Mouse (Mus musculus): Measurements from ENCODE around the gene Rap1a. TPM values are rescaled to one million over a fixed set of nuclear protein-coding genes. Genes with fewer than 3 reads are reported as not detected.

Rap1a gene
- total RNA-seq, 2 experiments from 2014 or later = 110 to 115 TPM

DNA sequence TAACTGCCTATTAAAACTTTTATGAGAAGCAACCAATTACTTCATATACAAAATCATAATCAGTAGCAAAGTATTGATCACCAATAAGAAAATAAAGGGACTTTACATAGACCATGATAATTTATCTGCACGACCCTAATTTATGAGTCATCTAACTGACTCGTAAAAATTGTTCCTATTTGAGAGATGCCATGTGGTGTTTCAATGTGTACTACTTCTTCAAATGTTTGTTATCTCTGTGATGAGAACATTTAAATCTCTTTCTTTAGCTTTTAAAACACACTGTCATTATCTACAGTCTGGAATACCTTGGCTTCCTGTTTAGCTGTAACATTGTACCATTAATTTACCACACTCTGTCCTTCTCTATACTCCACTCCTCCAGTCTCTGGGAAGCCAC is 31.8 kb downstream of the Rap1a start:
- no peak for DNase-seq
- intact Hi-C loops (cut with DNase I) = no loop called here

- DNase-seq = no peak
- intact Hi-C loops (cut with DNase I) = no loop called here
Observed at GRCm38 (mm10) chr3:105768529-105768928, 32.6 kb downstream of the Rap1a start.

DNA sequence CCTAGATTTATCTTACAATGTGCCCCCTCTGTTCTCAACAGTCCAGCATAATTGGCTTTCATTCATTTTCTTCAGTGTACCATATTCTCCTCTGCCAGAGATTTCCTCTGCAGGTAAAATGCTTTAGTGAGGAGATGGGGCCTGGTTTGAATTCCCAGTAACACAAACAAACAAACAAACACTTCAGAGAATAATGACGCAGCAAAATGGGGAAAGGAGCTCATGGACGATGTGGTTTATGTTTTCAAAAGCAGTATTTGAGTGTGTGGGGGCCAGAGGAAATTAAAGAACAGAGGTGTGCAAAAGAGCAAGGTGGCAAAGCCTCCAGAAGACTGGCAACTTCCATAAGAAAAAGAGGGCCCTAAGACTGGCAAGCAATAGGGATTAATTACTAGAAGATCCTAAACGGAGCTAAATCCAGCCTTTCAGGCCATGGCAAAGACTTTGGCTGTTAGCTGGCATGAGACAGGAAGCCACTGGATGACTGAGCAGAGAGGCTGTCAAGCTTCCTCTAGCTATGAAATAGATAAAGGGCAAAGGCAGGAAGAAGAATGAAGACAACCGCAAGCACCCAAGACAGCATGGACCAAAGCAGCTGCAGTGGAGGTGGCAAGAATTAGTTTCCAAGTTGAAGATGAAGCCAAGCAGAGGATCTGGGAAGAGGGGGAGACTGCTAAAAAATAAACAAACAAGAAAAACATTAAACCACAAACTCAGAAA is 37.8 kb downstream of the Rap1a start:
- DNase-seq = no peak
- intact Hi-C loops (cut with DNase I) = loop anchor here (5.0 kb wide), 1 partner anchor 34 kb away; no protein-coding TSS in a partner anchor

- intact Hi-C loops (cut with DNase I) = loop anchor here (5.0 kb wide), 1 partner anchor 37 kb away; no protein-coding TSS in a partner anchor
- DNase-seq = no peak
Observed at GRCm38 (mm10) chr3:105760063-105760462, 41.1 kb downstream of the Rap1a start.

DNA sequence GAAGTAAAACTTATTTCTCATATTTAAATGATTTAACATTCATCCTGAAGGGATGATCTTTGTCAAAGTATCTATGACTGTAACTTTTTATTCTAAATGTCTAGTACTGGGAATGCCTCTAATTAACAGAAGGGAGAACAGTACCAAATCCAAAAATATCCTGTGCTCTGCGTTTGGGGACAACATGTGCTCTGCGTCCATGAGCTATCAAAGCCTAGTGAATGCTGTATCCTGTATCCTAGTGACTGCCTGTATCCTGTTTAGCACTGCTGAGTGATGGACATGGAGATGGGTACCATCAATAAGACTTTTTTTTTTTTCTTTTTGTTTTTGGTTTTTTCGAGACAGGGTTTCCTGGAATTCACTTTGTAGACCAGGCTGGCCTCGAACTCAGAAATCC is 42.5 kb downstream of the Rap1a start:
- intact Hi-C loops (cut with DNase I) = no loop called here

DNA sequence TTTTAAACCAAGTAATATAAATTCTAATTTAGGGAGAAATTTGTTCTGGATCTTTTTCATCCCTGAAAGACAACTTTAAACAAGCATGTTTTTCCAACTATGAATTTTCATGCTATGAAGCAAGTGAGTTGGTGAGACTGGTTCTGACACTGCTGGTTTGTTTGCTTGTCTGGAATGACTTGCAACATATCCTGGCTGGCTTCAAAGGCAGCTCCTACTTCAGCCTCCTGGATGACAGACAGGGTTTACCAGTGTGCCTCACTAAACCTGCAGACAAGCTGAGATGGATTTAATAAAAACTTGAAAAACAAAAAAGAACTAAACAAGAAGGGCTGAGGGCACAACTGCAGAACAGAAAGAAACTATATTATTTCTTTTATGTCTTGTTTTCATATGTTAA is 43.0 kb downstream of the Rap1a start:
- no peak for DNase-seq
- intact Hi-C loops (cut with DNase I) = no loop called here

More for the DNA sequence above, 42.5 kb downstream of the Rap1a start:
- no peak for DNase-seq

- DNase-seq = no peak
- intact Hi-C loops (cut with DNase I) = no loop called here
Observed at GRCm38 (mm10) chr3:105757323-105758083, 43.6 kb downstream of the Rap1a start.

GRCm38 (mm10) chr3:105756505-105756904 is 44.6 kb downstream of the Rap1a start:
- DNase-seq = no peak
- intact Hi-C loops (cut with DNase I) = no loop called here

GRCm38 (mm10) chr3:105755123-105755522 is 46.0 kb downstream of the Rap1a start:
- intact Hi-C loops (cut with DNase I) = no loop called here
- no peak for DNase-seq

- intact Hi-C loops (cut with DNase I) = no loop called here
- no peak for DNase-seq
Observed at GRCm38 (mm10) chr3:105754184-105754583, 47.0 kb downstream of the Rap1a start.

DNA sequence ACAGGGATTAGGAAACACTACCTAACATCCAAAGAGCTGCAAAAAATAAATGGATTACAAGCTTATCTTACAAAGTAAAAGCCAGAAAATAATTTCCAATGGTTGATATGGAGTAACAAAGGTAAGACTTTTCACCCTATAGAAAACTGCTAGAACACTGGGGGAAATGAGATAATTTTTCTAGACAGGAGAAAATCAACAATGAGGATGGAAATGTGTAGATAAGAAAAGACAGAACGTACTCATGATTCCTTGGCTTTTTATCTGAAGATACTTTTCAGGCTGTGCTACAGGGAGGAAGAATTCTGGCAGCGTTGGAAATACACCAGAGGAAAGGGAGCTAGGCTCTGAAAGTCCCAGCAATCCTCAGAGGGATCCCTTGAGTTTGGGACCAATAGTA is 50.3 kb downstream of the Rap1a start:
- DNase-seq = no peak
- intact Hi-C loops (cut with DNase I) = no loop called here

GRCm38 (mm10) chr3:105746542-105746941 is 54.6 kb downstream of the Rap1a start:
- no peak for DNase-seq
- intact Hi-C loops (cut with DNase I) = no loop called here

DNA sequence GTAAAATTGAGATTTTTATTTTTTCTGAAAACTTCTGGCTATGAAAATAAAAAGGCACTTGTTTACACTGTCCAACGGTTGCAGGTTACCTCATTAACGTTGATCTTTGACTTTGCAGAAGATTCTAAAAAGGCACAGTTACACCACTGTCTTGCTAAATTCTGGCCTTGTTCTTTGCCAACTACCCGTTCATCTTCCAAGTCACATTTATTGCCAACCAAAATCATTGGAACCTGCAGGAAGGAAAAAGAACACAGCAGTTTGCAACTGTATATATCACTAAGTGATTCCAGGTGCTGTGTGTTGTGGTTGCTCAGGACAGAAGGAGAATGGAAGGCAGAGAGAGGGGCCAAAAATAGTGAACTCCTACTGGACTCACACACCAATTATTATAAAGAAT is 63.5 kb downstream of the Rap1a start:
- intact Hi-C loops (cut with DNase I) = no loop called here
- DNase-seq = no peak

DNA sequence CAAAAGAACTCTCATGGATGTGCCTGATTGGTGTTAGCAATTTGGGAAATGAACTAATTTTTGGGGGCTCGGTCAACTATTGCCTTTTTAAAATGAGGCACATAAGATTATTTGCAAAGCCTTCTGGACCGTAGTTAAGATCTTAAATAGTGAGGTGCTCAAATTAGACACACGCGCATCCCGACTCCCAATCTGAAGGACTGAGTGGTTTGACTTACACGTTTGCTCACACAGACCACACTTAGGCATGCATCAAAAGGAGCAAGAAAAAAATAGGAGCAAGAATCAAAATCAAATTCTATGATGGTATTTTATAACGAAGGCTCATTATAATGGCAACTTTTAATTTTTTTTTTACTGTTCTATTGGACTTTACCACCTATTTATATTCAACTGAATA is 64.1 kb downstream of the Rap1a start:
- intact Hi-C loops (cut with DNase I) = no loop called here
- no peak for DNase-seq

GRCm38 (mm10) chr3:105736148-105736547 is 65.0 kb downstream of the Rap1a start:
- DNase-seq = no peak
- intact Hi-C loops (cut with DNase I) = no loop called here

DNA sequence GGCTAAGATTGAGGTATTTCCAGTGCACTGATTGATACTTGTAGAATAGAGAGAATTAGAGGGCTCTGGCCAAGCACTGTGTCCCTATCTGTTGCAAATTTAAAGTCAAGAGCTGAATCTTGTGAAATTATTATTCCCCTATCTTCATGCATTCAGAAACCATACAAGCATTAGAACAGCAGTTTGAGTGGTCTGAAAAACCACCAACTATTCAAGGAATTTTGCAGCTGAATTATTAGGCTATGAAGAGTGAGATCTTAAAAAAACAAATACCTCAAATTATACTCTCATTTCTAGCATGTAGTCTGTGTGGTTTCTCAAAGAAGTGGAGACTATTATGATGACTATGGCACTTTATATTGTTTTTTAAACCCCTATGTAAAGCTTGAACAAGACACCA is 65.9 kb downstream of the Rap1a start:
- intact Hi-C loops (cut with DNase I) = no loop called here
- no peak for DNase-seq

DNA sequence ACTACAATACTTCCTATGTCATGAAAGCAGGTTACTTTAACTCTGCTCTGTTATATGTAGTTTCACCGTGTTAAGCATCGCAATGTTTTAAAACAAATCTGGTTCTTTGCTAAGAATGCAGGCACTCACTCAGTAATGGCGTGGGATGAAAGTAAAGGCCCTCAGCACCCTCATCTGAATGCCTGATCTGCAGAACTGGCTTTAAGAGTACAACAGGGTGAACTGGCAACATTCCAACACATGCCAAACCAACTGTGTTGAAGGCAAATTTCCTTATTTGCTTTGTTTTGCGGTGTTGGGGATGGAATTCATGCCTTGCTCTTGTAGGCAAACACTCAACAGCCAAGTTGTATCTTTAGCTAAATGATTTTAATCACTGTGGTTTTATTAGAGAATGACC is 67.6 kb downstream of the Rap1a start:
- DNase-seq = no peak
- intact Hi-C loops (cut with DNase I) = no loop called here

DNA sequence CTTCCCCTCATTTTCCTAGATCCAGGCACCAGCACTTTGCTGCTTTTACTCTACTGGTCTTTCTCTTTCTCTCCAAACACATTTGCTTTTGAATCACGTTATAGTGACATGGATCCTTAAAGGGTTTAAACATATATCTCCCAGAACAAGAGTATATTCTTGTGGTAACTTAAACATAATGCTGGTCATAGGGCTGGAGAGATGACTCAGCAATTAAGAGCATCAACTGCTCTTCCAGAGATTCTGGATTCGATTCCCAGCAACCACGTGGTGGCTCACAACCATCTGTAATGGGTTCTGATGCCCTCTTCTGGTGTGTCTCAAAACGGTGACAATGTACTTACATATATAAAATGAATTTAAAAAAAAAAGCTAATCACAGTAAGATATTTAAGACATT is 68.8 kb downstream of the Rap1a start:
- intact Hi-C loops (cut with DNase I) = no loop called here

DNA sequence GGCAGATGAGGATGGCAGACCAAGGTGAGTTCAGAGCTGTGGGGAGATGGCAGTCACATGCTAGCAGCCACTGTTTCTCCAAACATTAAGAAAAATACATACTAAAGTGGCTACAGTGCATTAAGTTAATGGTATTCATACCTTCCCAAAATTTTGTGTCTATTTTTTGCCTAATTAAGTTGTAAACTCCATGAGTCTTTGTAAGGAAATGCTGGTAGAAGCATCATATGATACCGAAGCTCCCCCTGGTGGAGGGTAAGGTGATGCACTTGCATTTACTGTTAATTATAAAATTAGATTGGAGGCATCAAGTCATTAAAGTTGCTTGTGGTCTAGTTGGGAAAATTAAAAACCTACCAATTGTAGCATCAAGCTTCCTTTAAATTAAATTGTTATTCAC is 75.1 kb downstream of the Rap1a start:
- DNase-seq = peak in 1 of 2 experiments; percentile 69
- intact Hi-C loops (cut with DNase I) = loop anchor here (1.0 to 5.0 kb wide), 5 partner anchors 39 to 231 kb away; partner anchors contain the start of genes Ddx20 and Wdr77

More for the DNA sequence above, 68.8 kb downstream of the Rap1a start:
- no peak for DNase-seq

DNA sequence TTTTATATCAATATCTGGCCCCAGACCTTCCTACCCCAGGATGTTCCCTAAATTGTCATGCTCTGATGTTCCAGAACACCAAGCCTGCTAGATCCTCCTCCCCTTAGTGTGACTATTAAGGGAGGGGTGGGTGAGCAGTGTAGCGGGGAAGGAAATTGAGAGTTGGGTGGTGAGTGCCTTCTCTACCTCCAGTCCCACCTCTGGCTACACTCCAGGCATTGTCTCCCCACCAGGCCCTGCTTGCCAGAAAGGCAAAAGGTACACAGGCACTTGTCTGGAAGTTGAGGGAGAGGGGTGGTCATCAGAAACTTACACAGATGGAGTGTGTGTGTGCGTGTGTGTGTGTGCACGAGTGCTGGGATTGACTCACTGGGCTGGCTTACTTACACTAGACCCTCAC is 78.6 kb downstream of the Rap1a start:
- DNase-seq = no peak
- intact Hi-C loops (cut with DNase I) = no loop called here

DNA sequence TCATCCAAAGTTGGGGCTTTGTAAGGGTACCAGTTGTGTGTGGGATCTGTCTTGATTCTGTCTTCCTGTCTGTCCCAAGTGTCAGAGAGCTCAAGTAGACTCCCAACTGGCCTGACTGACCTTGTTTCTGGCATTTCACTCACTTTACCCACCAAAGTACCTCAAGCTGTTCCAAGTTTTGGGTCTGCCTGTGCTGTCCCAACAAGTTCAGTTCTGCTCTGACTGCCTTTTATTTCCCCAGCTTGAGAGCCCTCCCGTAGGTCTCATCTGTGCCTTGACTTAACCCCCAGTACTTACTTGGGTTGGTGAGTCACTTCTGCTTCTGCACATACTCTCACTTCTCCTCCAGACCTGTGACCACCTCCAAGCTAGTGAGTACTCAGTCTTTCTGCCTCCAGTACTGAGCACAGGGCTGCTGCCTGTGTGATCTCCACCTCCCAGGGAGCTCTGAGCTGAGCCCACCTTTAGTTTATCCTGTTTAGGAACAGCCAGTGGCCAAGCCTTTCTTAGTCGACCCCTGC is 79.4 kb downstream of the Rap1a start:
- DNase-seq = no peak
- intact Hi-C loops (cut with DNase I) = no loop called here

DNA sequence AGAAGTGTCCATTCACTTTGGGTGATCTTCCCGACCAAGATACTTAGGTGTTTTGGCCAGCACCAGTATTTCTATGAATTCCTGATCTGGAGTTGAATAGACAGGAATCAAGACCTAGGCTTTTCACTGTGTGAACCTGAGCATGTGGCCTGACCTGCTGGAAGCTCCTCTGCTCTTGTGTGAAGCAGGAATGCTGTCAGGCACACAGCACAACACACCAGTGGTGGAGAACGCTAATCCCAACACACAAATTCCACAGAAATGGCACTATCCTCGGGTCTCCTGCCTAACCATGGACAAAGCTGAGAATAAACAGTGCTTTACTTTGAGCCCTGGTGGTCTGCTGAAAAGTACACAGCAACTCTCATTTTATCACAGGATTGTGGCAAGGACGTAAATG is 80.6 kb downstream of the Rap1a start:
- intact Hi-C loops (cut with DNase I) = no loop called here
- no peak for DNase-seq

Measured in heart, postnatal 36 days (tissue).